Mouse (Mus musculus): ENCODE data around the gene Gm49711. TPM values are rescaled to one million over a fixed set of nuclear protein-coding genes. Genes with fewer than 3 reads are reported as not detected.

Gm49711 gene
- total and polyA plus RNA-seq, 3 experiments: not detected

- no peak for DNase-seq (ENCODE audit: extremely low read depth)
- H3K79me2 ChIP-seq (replicated peaks; ENCODE audit: control insufficient read depth, extremely low read depth, insufficient read depth, poor library complexity, severe bottlenecking): peaks cover 3% of the 10 kb centered on the region; the same call in 1 of the 2 replicates
- peaks cover 0 to 58% of the 10 kb centered on the region in 2 experiments; a peak in 3 of 4 replicates for H3K4me1 ChIP-seq (ENCODE audit: control insufficient read depth in 1 of 2, insufficient read depth in 2 of 2)
- H3K27me3 ChIP-seq (replicated peaks): no peaks in the 10 kb centered on the region
- H3K36me3 ChIP-seq (replicated peaks in 1 of 2; ENCODE audit: control insufficient read depth in 1 of 2, insufficient read depth in 1 of 2, low read length in 1 of 2): peaks cover 36 to 97% of the 10 kb centered on the region in 2 experiments
- H3K4me3 ChIP-seq (replicated peaks in 1 of 3; ENCODE audit: low read depth in 2 of 3, low read length in 2 of 3, poor library complexity in 1 of 3): no peak overlapping the region
- no peak overlapping the region for H3K27ac ChIP-seq (ENCODE audit: insufficient read depth, low read depth)
- H3K9ac ChIP-seq (ENCODE audit: insufficient read depth, low read depth): no peak overlapping the region
- no peaks in the 10 kb centered on the region for H3K9me3 ChIP-seq (replicated peaks; ENCODE audit: low read length)
- no peak overlapping the region for H3K4me2 ChIP-seq (ENCODE audit: insufficient read depth, low read depth, poor library complexity, severe bottlenecking)
- dilution Hi-C loops (cut with MboI; ENCODE audit: extremely low pct_ligation_motif_present, extremely low pct_unique_long_range_greater_than_20kb, low sequenced_read_pairs): no loop called here
- TF ChIP-seq ZNF384 (IDR thresholded peaks at IDR 0.05; ENCODE audit: low read depth, low read length) (no peak), MAX (IDR thresholded peaks at IDR 0.05; ENCODE audit: low read length) (no peak), CTCF (conservative IDR thresholded peaks at IDR 0.05 in 1 of 2, IDR thresholded peaks at IDR 0.05 in 1 of 2; ENCODE audit: low read depth in 2 of 2, low read length in 2 of 2) (no peak), USF2 (conservative IDR thresholded peaks at IDR 0.05; ENCODE audit: low read depth, low read length) (no peak), TBP (conservative IDR thresholded peaks at IDR 0.05; ENCODE audit: low read depth, low read length) (no peak), ELF1 (IDR thresholded peaks at IDR 0.05; ENCODE audit: low read depth, low read length) (no peak), NRF1 (IDR thresholded peaks at IDR 0.05; ENCODE audit: low read depth, low read length) (no peak), NELFE (IDR thresholded peaks at IDR 0.05; ENCODE audit: low read depth, low read length) (no peak), ZMIZ1 (IDR thresholded peaks at IDR 0.05; ENCODE audit: low read depth, low read length) (no peak)
- in situ Hi-C loops (cut with MboI; ENCODE audit: low pct_ligation_motif_present, low pct_unique_long_range_greater_than_20kb, low sequenced_read_pairs): no loop called here
These were observed 6.7 kb downstream of the Gm49711 start for GRCm38 (mm10) chr16:92064801-92065200.

DNA sequence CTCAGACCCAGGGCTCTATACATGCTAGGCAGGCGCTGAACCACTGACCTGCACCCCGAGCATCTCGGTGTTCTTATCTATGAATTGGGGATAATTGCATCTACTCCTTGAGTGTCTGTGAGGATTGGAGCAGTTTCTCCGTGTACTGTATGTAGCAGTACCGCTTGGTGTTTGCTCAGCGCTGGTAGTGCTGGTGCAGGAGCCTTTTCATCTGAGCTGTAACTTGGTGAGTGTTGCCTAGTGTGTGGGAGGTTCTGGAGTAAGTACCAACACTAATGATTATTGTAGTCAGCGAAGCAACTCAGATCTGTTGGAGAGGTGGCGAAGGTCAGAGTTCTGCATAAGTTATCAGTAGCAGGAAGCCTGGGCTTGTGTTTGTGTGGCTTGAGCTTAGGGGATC is 12.2 kb downstream of the Gm49711 start:
- in situ Hi-C loops (cut with MboI; ENCODE audit: low pct_ligation_motif_present, low pct_unique_long_range_greater_than_20kb, low sequenced_read_pairs): no loop called here
- no peak for DNase-seq (ENCODE audit: extremely low read depth)

GRCm38 (mm10) chr16:92076797-92077196 is 18.7 kb downstream of the Gm49711 start:
- in situ Hi-C loops (cut with MboI; ENCODE audit: low pct_ligation_motif_present, low pct_unique_long_range_greater_than_20kb, low sequenced_read_pairs) (no loop called here), dilution Hi-C loops (cut with MboI; ENCODE audit: extremely low pct_ligation_motif_present, extremely low pct_unique_long_range_greater_than_20kb, low sequenced_read_pairs) (no loop called here)
- no peak for DNase-seq (ENCODE audit: extremely low read depth)
- no peaks in the 10 kb centered on the region for H3K79me2 ChIP-seq (replicated peaks; ENCODE audit: control insufficient read depth, extremely low read depth, insufficient read depth, poor library complexity, severe bottlenecking)
- no peak overlapping the region for H3K27ac ChIP-seq (ENCODE audit: insufficient read depth, low read depth)
- H3K9ac ChIP-seq (ENCODE audit: insufficient read depth, low read depth): no peak overlapping the region
- H3K4me3 ChIP-seq (replicated peaks in 1 of 3; ENCODE audit: low read depth in 2 of 3, low read length in 2 of 3, poor library complexity in 1 of 3): no peak overlapping the region
- TF ChIP-seq USF1 (IDR thresholded peaks at IDR 0.05; ENCODE audit: low read depth, low read length) (no peak), ZMIZ1 (IDR thresholded peaks at IDR 0.05; ENCODE audit: low read depth, low read length) (no peak), JUND (conservative IDR thresholded peaks at IDR 0.05; ENCODE audit: low read depth, low read length) (no peak), IRF4 (IDR thresholded peaks at IDR 0.05; ENCODE audit: low read depth, low read length) (no peak), JUN (IDR thresholded peaks at IDR 0.05; ENCODE audit: insufficient read depth, low read depth, low read length) (no peak), CHD2 (IDR thresholded peaks at IDR 0.05; ENCODE audit: low read length) (no peak), MYC (IDR thresholded peaks at IDR 0.05; ENCODE audit: low read depth, low read length) (no peak)
- H3K36me3 ChIP-seq (replicated peaks in 1 of 2; ENCODE audit: control insufficient read depth in 1 of 2, insufficient read depth in 1 of 2, low read length in 1 of 2): peaks cover 29 to 73% of the 10 kb centered on the region in 2 experiments
- H3K4me1 ChIP-seq (ENCODE audit: control insufficient read depth in 1 of 2, insufficient read depth in 2 of 2): no peaks in the 10 kb centered on the region
- H3K9me3 ChIP-seq (replicated peaks; ENCODE audit: low read length): no peaks in the 10 kb centered on the region
- no peak overlapping the region for H3K4me2 ChIP-seq (ENCODE audit: insufficient read depth, low read depth, poor library complexity, severe bottlenecking)
- H3K27me3 ChIP-seq (replicated peaks): no peaks in the 10 kb centered on the region

More for the DNA sequence above, 12.2 kb downstream of the Gm49711 start:
- no peaks in the 10 kb centered on the region for H3K27me3 ChIP-seq (replicated peaks)
- no peak overlapping the region for H3K4me2 ChIP-seq (ENCODE audit: insufficient read depth, low read depth, poor library complexity, severe bottlenecking)
- no peak overlapping the region for H3K27ac ChIP-seq (ENCODE audit: insufficient read depth, low read depth)
- peaks cover 50 to 83% of the 10 kb centered on the region in 2 experiments for H3K36me3 ChIP-seq (replicated peaks in 1 of 2; ENCODE audit: control insufficient read depth in 1 of 2, insufficient read depth in 1 of 2, low read length in 1 of 2)
- TF ChIP-seq ZMIZ1 (IDR thresholded peaks at IDR 0.05; ENCODE audit: low read depth, low read length): no peak
- no peak for TF ChIP-seq JUND (conservative IDR thresholded peaks at IDR 0.05; ENCODE audit: low read depth, low read length)
- TF ChIP-seq TBP (conservative IDR thresholded peaks at IDR 0.05; ENCODE audit: low read depth, low read length): no peak
- TF ChIP-seq GABPA (IDR thresholded peaks at IDR 0.05; ENCODE audit: insufficient replicate concordance, low read depth, low read length): no peak
- TF ChIP-seq MEF2A (IDR thresholded peaks at IDR 0.05; ENCODE audit: borderline replicate concordance, low read depth, low read length): no peak
- TF ChIP-seq CHD1 (IDR thresholded peaks at IDR 0.05; ENCODE audit: low read depth, low read length): no peak
- no peak for TF ChIP-seq SMC3 (IDR thresholded peaks at IDR 0.05; ENCODE audit: low read depth, low read length)
- TF ChIP-seq ZC3H11A (IDR thresholded peaks at IDR 0.05; ENCODE audit: low read depth, low read length): no peak
- no peak for TF ChIP-seq USF2 (conservative IDR thresholded peaks at IDR 0.05; ENCODE audit: low read depth, low read length)
- no peak for TF ChIP-seq CTCF (conservative IDR thresholded peaks at IDR 0.05 in 1 of 2, IDR thresholded peaks at IDR 0.05 in 1 of 2; ENCODE audit: low read depth in 2 of 2, low read length in 2 of 2)
- no peak overlapping the region for H3K9ac ChIP-seq (ENCODE audit: insufficient read depth, low read depth)
- H3K4me1 ChIP-seq (ENCODE audit: control insufficient read depth in 1 of 2, insufficient read depth in 2 of 2): peaks cover 0 to 19% of the 10 kb centered on the region in 2 experiments; a peak in 1 of 4 replicates
- H3K9me3 ChIP-seq (replicated peaks; ENCODE audit: low read length): no peaks in the 10 kb centered on the region
- dilution Hi-C loops (cut with MboI; ENCODE audit: extremely low pct_ligation_motif_present, extremely low pct_unique_long_range_greater_than_20kb, low sequenced_read_pairs): no loop called here
- H3K4me3 ChIP-seq (replicated peaks in 1 of 3; ENCODE audit: low read depth in 2 of 3, low read length in 2 of 3, poor library complexity in 1 of 3): no peak overlapping the region
- H3K79me2 ChIP-seq (replicated peaks; ENCODE audit: control insufficient read depth, extremely low read depth, insufficient read depth, poor library complexity, severe bottlenecking): no peaks in the 10 kb centered on the region; the same call in 1 of the 2 replicates
